Mouse (Mus musculus): ENCODE data around the gene Ccl27b. TPM values are rescaled to one million over a fixed set of nuclear protein-coding genes. Genes with fewer than 3 reads are reported as not detected.

Ccl27b gene
- polyA plus RNA-seq, 1 experiment = not detected

Other genes starting within 250 kb of the Ccl27b start
- not detected for gene Gm21586, start 215.9 kb upstream of the Ccl27b start, polyA plus RNA-seq (2012; fragmentation: generic; extraction: Trizol)
- gene Gm2163, start 188.5 kb upstream of the Ccl27b start, polyA plus RNA-seq (2012; fragmentation: generic; extraction: Trizol) = not detected
- not detected for gene Fam205a2, start 127.1 kb upstream of the Ccl27b start, polyA plus RNA-seq (2012; fragmentation: generic; extraction: Trizol)
- gene Gm10591, start 43.1 kb upstream of the Ccl27b start, polyA plus RNA-seq (2012; fragmentation: generic; extraction: Trizol) = not detected
- not detected for gene Gm2564, start 25.5 kb upstream of the Ccl27b start, polyA plus RNA-seq (2012; fragmentation: generic; extraction: Trizol)
- not detected for gene Il11ra2, start 6.6 kb downstream of the Ccl27b start, polyA plus RNA-seq (2012; fragmentation: generic; extraction: Trizol)
- not detected for gene 4930578G10Rik, start 80.3 kb downstream of the Ccl27b start, polyA plus RNA-seq (2012; fragmentation: generic; extraction: Trizol)
- gene Ccl19, start 101.3 kb downstream of the Ccl27b start, polyA plus RNA-seq (2012; fragmentation: generic; extraction: Trizol) = not detected
- gene Ccl21a, start 118.7 kb downstream of the Ccl27b start, polyA plus RNA-seq (2012; fragmentation: generic; extraction: Trizol) = not detected
- gene Fam205a1, start 198.6 kb downstream of the Ccl27b start, polyA plus RNA-seq (2012; fragmentation: generic; extraction: Trizol) = not detected
- gene Gm12394, start 201.5 kb downstream of the Ccl27b start, polyA plus RNA-seq (2012; fragmentation: generic; extraction: Trizol) = not detected
- gene Fam205c, start 219.0 kb downstream of the Ccl27b start, polyA plus RNA-seq (2012; fragmentation: generic; extraction: Trizol) = not detected

Measured in C2C12 (cell line).